Mouse (Mus musculus): ENCODE results near the gene Kazn.
A peak's percentile ranks its signal among the peaks of the same experiment; 100 is the strongest.

The Kazn gene

GRCm38 (mm10) chr4:142242164-142242563 is 3.0 kb upstream of the Kazn start:
- no peak for DNase-seq (ENCODE audit: low spot score)

- no peak for DNase-seq (ENCODE audit: low spot score)
These were observed 1.7 kb upstream of the Kazn start for GRCm38 (mm10) chr4:142240874-142241273.

DNA sequence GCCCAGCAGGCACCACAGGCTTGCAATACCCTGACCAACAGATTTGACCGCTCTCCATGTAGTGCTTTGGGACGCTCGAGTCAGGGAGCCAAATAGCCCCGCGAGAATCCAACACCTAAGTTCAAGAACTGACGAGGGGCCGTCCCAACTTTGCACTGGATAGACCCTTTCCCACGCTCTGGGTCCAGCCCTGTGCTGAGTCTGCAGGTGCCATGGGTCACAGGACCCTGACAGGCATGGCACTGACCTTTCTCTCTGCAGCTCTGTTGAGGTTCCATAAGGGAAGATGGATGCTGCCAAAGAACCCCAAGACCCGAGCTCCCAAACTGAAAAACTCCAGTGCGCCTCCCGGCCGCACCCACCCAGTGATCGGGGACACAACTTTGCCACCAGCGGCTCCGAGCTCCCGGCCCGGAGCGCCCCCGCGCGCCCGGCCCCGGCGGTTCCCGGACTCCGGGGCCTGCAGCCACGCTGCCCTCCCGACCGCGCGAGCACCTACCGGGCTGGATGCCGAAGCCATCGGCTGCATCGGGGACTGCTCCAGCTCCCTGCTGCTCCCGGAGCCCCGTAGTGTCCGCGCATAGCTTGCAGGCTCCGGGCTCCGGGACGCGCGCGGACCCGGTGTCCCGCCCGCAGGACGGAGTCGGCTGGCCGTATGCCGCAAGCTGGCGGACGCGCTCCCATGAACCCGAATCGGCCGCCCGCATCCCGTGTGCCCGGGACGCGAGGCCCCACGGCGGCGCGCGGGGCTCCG is 538 bp downstream of the Kazn start:
- peak; percentile 52 for DNase-seq (ENCODE audit: low spot score)

- DNase-seq (ENCODE audit: low spot score) = no peak
These were observed 1.2 kb downstream of the Kazn start for GRCm38 (mm10) chr4:142238041-142238440.

DNA sequence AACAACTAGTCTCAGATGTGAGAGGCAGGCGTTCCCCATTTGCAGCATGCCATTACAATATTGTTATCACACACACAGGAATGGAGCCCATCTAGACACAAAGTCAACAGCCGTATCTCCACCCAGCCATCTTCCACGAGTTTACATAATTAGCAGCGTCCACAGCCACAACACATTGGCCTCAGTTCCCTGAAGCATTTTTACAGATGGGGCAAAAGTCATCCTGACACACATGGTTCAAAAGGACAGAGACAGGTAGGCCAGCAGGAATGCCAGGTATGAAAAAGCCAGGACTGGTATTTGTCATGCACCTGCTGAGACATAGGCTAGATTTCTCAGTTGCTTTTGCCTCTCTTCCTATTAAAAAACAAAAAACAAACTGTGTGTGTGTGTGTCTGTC is 2.5 kb downstream of the Kazn start:
- DNase-seq (ENCODE audit: low spot score) = no peak

DNA sequence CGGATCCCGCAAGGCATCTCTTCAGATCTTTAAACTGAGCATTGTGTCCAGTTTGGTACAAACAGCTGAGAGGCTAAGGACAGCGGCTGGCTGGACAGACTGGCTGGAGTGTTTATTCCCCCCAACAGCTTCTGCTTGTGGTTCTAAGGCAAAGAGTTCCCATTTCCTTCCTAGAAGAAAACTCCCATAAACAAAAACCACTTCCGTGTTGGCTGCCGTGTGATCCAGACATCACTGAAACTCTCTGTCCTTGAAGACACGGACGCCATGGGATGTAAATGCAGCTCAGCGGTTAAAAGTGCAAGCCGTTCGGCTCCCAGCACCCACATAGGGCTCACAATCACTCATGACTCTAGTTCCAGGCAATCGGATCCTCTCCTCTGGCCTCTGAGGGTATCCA is 3.8 kb downstream of the Kazn start:
- DNase-seq (ENCODE audit: low spot score) = no peak

DNA sequence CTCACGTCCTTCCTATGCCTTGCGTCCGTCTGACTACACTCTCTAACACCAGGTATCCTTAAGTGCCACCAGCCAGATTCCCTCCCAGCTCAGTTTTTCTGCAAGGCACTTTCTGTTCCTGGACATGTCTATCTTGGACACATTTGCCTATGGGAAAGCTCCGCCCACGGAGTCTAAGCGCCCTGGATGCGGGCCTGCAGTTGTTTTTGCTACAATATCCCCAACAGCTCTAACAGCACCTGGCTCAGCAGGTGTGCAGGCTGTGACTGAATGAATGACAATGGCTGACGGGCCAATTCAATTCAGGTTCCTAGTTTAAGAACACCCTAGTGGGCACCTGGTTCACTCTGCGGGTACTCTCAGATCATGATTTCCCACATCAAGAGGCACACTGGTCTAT is 4.4 kb downstream of the Kazn start:
- no peak for DNase-seq (ENCODE audit: low spot score)

DNA sequence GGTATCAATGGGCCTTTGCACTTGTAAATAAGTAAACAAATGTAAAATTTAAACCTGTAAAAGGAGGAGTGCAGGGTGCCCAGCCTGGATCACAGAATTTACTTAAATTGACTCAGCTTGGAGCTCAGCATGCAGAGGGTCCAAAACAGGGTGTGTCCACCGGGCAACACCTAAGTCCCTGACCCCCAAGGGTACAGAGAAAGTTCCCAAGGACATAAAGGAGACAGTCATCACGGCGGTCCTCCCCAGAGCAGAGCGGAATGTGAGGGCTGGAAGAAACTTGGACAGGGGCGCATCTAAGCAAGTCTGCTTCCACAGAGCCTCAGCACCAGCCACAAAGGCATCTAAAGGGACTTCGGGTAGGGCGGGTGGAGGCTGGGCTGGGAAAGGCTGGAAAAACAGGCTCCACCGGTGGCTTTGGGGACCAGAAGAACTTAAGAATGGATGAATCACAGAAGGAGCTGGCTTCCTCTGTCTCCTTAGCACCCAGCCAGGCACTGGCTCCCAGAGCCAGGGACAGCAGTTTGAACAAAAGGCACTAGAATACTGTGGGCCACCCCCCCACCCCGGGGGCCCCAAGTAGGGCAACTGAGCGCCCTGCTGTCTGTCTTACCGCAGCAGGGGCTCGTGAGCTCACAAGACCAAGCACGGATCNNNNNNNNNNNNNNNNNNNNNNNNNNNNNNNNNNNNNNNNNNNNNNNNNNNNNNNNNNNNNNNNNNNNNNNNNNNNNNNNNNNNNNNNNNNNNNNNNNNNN is 10.2 kb downstream of the Kazn start:
- peak; percentile 43 for DNase-seq (ENCODE audit: low spot score)

- no peak for DNase-seq (ENCODE audit: low spot score)
These were observed 15.1 kb downstream of the Kazn start for GRCm38 (mm10) chr4:142223898-142224645.

GRCm38 (mm10) chr4:142222385-142222784 is 16.8 kb downstream of the Kazn start:
- no peak for DNase-seq (ENCODE audit: low spot score)

GRCm38 (mm10) chr4:142221757-142222072 is 17.5 kb downstream of the Kazn start:
- no peak for DNase-seq (ENCODE audit: low spot score)

DNA sequence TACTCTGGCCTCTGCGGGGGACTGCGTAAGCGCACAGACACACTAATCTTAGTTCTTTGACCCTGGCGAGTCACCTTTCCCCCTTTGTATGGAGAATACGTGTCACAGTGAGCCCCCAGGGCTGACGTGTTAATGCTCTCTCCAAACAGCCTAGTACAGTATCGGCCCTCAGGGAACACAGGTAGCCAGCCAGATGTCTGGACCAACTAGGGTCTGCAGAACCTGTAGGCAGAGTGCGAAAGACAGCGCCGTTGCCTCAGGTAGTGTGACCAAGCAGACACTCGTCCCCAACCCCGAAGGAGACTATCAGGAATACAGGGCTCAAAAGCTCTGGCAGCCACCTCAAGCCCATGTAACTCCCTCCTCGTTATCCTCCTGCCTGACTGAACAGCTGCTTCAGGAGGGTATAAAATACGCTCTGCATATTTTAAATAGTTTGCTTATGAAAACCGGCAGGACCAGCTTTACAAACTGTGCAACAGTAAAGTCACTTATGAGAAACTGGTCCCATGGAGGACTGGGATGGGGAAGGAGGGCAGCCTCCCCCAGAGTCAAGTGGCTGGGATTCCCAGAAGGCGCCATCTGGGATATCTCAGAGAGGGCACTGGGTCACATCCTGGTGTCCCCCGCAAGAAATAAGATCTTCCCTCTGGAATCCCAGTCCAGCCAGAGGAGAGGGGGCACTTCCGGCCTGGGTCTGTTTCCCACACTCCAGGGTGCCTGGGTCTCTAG is 18.0 kb downstream of the Kazn start:
- DNase-seq (ENCODE audit: low spot score) = peak; percentile 52

- DNase-seq (ENCODE audit: low spot score) = no peak
These were observed 20.2 kb downstream of the Kazn start for GRCm38 (mm10) chr4:142218997-142219396.

DNA sequence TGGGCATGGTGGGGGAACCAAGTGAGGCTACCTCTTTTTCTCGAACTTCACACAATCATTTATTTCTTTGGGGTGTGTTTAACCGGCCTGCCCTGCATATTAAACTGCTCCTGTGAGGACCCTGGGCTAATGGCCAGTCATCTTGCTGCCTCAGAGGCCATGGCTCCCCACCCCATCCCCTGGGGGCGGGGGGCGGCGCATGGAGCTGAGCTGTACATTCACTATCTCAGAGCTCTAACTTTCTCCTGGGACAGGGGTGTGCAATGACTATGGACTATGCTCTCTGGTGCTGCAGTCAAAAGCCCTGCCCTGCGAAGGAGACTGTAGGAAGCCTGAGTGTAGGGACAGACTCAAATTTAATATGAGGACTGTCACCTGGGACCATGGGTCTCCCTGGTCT is 22.2 kb downstream of the Kazn start:
- no peak for DNase-seq (ENCODE audit: low spot score)

DNA sequence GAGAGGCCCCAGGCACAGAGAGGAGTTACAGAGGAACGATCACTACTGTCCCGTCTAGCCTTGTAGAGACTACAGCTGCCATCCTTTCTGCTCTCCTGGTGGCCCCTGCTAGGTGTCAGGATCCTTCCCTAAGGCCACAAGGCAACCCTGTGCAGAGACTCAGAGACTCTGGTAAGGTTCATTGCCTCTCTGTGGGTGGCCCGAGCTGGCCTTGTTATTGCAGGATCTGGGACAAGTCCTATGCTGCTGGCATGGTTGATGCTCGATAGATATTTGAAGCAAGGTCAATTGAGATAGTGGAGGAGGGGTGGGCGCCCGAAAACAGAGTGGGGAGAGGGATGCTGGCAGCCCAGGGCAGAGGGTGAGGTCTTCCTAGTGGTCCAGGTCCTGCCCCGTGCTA is 23.4 kb downstream of the Kazn start:
- peak; percentile 49 for DNase-seq (ENCODE audit: low spot score)

- no peak for DNase-seq (ENCODE audit: low spot score)
These were observed 24.7 kb downstream of the Kazn start for GRCm38 (mm10) chr4:142214532-142214931.

DNA sequence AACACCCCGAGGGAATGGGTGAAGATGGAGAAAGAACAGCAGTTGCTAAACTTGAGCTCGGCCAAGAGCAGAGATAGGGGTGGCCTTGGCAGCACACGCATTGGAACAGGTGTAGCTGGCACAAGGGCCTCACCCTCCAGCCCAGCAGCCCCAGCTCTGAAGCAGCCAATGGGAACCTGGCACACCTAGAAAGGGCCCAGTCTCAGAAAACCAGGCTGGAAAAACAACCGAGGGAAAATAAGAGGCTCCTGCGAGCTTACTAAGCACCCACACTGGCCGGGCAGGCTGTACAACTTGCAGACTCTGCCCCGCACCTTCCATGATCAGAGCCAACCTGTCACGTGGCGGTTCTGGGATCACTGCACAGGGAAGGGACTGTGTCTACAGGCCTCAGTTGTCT is 26.8 kb downstream of the Kazn start:
- no peak for DNase-seq (ENCODE audit: low spot score)

DNA sequence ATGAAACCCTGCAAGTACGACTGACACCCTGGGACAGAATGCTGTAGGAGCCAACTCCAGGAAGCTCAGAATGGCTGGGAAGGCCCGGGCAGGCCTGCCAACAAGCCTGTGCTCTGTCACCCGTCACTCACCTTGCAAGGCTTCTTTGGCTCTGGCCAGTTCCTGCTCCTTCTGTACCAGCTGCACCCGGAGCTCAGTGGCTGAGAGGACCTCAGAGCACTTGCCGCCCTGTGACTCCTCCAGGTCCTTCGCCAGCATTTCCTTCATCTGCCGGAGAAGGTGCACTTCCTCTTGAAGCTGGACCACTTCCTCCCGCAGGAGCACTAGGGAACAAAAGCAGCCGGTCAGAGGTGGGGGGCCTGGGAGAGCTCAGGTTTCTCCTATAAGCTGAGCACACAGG is 29.3 kb downstream of the Kazn start:
- DNase-seq (ENCODE audit: low spot score) = no peak

GRCm38 (mm10) chr4:142209476-142209875 is 29.7 kb downstream of the Kazn start:
- DNase-seq (ENCODE audit: low spot score) = no peak

DNA sequence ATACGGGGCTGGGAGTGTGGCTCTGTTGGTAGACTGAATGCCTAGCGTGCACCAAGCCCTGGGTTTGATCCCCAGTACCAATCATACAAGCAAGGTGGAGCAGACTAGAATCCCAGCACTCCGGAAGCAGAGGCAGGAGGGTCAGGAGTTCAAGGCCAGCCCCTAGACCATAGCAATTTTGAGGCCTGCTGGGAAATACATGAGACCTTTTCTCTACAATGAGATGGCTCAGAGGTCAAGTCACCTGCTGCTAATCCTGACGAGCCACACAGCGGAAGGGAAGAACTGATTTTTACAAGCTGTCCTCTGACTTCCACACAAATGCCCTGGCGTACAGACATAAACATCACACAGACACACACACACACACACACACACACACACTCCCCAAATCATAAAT is 33.5 kb downstream of the Kazn start:
- DNase-seq (ENCODE audit: low spot score) = no peak

- no peak for DNase-seq (ENCODE audit: low spot score)
These were observed 42.6 kb downstream of the Kazn start for GRCm38 (mm10) chr4:142196626-142197025.

GRCm38 (mm10) chr4:142193780-142194179 is 45.4 kb downstream of the Kazn start:
- DNase-seq (ENCODE audit: low spot score) = no peak

Measured in retina, embryonic 14.5 days (tissue).